Mouse (Mus musculus) CH12.LX (cell line): ENCODE measurements around the gene Zdhhc3. TPM values are rescaled to one million over a fixed set of nuclear protein-coding genes. Genes with fewer than 3 reads are reported as not detected.
A peak's percentile ranks its signal among the peaks of the same experiment; 100 is the strongest.

ENCODE experiments used
- DNase-seq: peaks from one replicate; pipeline ENCODE4 v3.0.0-alpha.2; 2013; ENCODE audit errors: extremely low read depth
- H3K27ac ChIP-seq: 2 replicates; pipeline ENCODE4 v1.5.1; 2012; ENCODE audit warnings: low read depth, mild to moderate bottlenecking, control low read depth, moderate library complexity; ENCODE audit not compliant: insufficient read depth
- H3K27me3 ChIP-seq: replicated peaks from 2 replicates; pipeline ENCODE3; 2012; ENCODE audit warnings: inconsistent platforms
- H3K36me3 ChIP-seq, 2 experiments: replicated peaks in 1 of 2; 2 replicates each; pipeline versions ENCODE3 to v1.6.1; 2012; ENCODE audit warnings: inconsistent platforms in 1 of 2, low read length in 1 of 2, mild to moderate bottlenecking in 1 of 2, mixed read lengths in 1 of 2, moderate library complexity in 1 of 2; ENCODE audit not compliant: control insufficient read depth in 1 of 2, insufficient read depth in 1 of 2
- H3K4me1 ChIP-seq, 2 experiments: 2 replicates each; pipeline ENCODE4 v1.6.1; 2012; ENCODE audit warnings: inconsistent platforms in 1 of 2, moderate library complexity in 1 of 2; ENCODE audit not compliant: insufficient read depth in 2 of 2, control insufficient read depth in 1 of 2
- H3K4me2 ChIP-seq: 2 replicates; pipeline ENCODE4 v1.6.1; 2012; ENCODE audit warnings: low read depth, mild to moderate bottlenecking, control low read depth; ENCODE audit not compliant: poor library complexity, insufficient read depth, severe bottlenecking
- H3K4me3 ChIP-seq, 3 experiments: fragments of 150-350 bp in 1 of 3; sonication (generic) in 1 of 3; replicated peaks in 1 of 3; 2 replicates each; pipeline versions ENCODE3 to v1.5.1; 2011 to 2012; ENCODE audit warnings: low read depth in 2 of 3, low read length in 2 of 3, mild to moderate bottlenecking in 2 of 3, moderate library complexity in 2 of 3, control low read depth in 1 of 3, improper control_type of control experiment in 1 of 3, inconsistent platforms in 1 of 3, mixed read lengths in 1 of 3; ENCODE audit not compliant: poor library complexity in 1 of 3
- H3K79me2 ChIP-seq: replicated peaks from 2 replicates; pipeline ENCODE4 v1.6.1; 2012; ENCODE audit warnings: mild to moderate bottlenecking, moderate library complexity; ENCODE audit not compliant: control insufficient read depth, poor library complexity, insufficient read depth, severe bottlenecking; ENCODE audit errors: extremely low read depth
- H3K9ac ChIP-seq: 2 replicates; pipeline ENCODE4 v1.6.1; 2012; ENCODE audit warnings: low read depth, mild to moderate bottlenecking, control low read depth, moderate library complexity; ENCODE audit not compliant: insufficient read depth
- H3K9me3 ChIP-seq: replicated peaks from 2 replicates; pipeline ENCODE3; 2012; ENCODE audit warnings: low read length, inconsistent platforms, mixed read lengths
- BHLHE40 ChIP-seq: IDR thresholded peaks from 2 replicates; pipeline ENCODE4 v1.6.1; 2011; ENCODE audit warnings: mild to moderate bottlenecking, low read depth, low read length, improper control_type of control experiment
- CHD1 ChIP-seq: IDR thresholded peaks from 2 replicates; pipeline ENCODE4 v1.6.1; 2012; ENCODE audit warnings: low read depth, low read length, improper control_type of control experiment, inconsistent platforms
- CHD2 ChIP-seq: IDR thresholded peaks from 2 replicates; pipeline ENCODE4 v1.6.1; 2011; ENCODE audit warnings: low read length, improper control_type of control experiment
- CTCF ChIP-seq, 2 experiments: IDR thresholded peaks in 1 of 2; conservative IDR thresholded peaks in 1 of 2; 2 replicates each; pipeline ENCODE4 v1.5.1; 2011 to 2012; ENCODE audit warnings: low read depth in 2 of 2, low read length in 2 of 2, improper control_type of control experiment in 1 of 2, inconsistent platforms in 1 of 2, mild to moderate bottlenecking in 1 of 2, moderate library complexity in 1 of 2
- E2F4 ChIP-seq: IDR thresholded peaks from 2 replicates; pipeline ENCODE4 v1.6.1; 2011; ENCODE audit warnings: low read depth, low read length, improper control_type of control experiment; ENCODE audit not compliant: insufficient replicate concordance
- ELF1 ChIP-seq: IDR thresholded peaks from 2 replicates; pipeline ENCODE4 v1.6.1; 2014; ENCODE audit warnings: low read depth, mild to moderate bottlenecking, inconsistent platforms, low read length, improper control_type of control experiment
- EP300 ChIP-seq: IDR thresholded peaks from 2 replicates; pipeline ENCODE4 v1.6.1; 2011; ENCODE audit warnings: low read length, improper control_type of control experiment
- ETS1 ChIP-seq: conservative IDR thresholded peaks from 2 replicates; pipeline ENCODE4 v1.6.1; 2012; ENCODE audit warnings: low read depth, mild to moderate bottlenecking, inconsistent platforms, low read length, improper control_type of control experiment, moderate library complexity
- GABPA ChIP-seq: IDR thresholded peaks from 2 replicates; pipeline ENCODE4 v1.6.1; 2012; ENCODE audit warnings: low read depth, low read length, improper control_type of control experiment, inconsistent platforms; ENCODE audit not compliant: insufficient replicate concordance
- HCFC1 ChIP-seq: IDR thresholded peaks from 2 replicates; pipeline ENCODE4 v1.6.1; 2012; ENCODE audit warnings: low read depth, mild to moderate bottlenecking, inconsistent platforms, low read length, improper control_type of control experiment
- IRF4 ChIP-seq: IDR thresholded peaks from 2 replicates; pipeline ENCODE4 v1.6.1; 2014; ENCODE audit warnings: low read depth, mild to moderate bottlenecking, inconsistent platforms, low read length, improper control_type of control experiment
- JUN ChIP-seq: IDR thresholded peaks from 2 replicates; pipeline ENCODE4 v1.6.1; 2011; ENCODE audit warnings: low read depth, mild to moderate bottlenecking, low read length, improper control_type of control experiment, moderate library complexity; ENCODE audit not compliant: insufficient read depth
- JUND ChIP-seq: conservative IDR thresholded peaks from 2 replicates; pipeline ENCODE4 v1.6.1; 2011; ENCODE audit warnings: low read depth, low read length, improper control_type of control experiment
- KAT2A ChIP-seq: IDR thresholded peaks from 2 replicates; pipeline ENCODE4 v1.6.1; 2012; ENCODE audit warnings: low read length, improper control_type of control experiment, inconsistent platforms; ENCODE audit not compliant: insufficient replicate concordance
- MAFK ChIP-seq: IDR thresholded peaks from 2 replicates; pipeline ENCODE4 v1.6.1; 2011; ENCODE audit warnings: low read length, improper control_type of control experiment; ENCODE audit not compliant: insufficient replicate concordance
- MAX ChIP-seq: IDR thresholded peaks from 2 replicates; pipeline ENCODE4 v1.6.1; 2011; ENCODE audit warnings: low read length, improper control_type of control experiment
- MAZ ChIP-seq: IDR thresholded peaks from 2 replicates; pipeline ENCODE4 v1.6.1; 2012; ENCODE audit warnings: low read depth, mild to moderate bottlenecking, inconsistent platforms, low read length, improper control_type of control experiment, moderate library complexity
- MEF2A ChIP-seq: IDR thresholded peaks from 2 replicates; pipeline ENCODE4 v1.6.1; 2014; ENCODE audit warnings: low read depth, mild to moderate bottlenecking, inconsistent platforms, low read length, improper control_type of control experiment, borderline replicate concordance
- MXI1 ChIP-seq: IDR thresholded peaks from 2 replicates; pipeline ENCODE4 v1.6.1; 2011; ENCODE audit warnings: mild to moderate bottlenecking, low read depth, low read length, improper control_type of control experiment
- MYC ChIP-seq: IDR thresholded peaks from 2 replicates; pipeline ENCODE4 v1.6.1; 2011; ENCODE audit warnings: low read depth, mild to moderate bottlenecking, improper control_type of control experiment, low read length
- NELFE ChIP-seq: IDR thresholded peaks from 2 replicates; pipeline ENCODE4 v1.6.1; 2011; ENCODE audit warnings: low read depth, low read length, improper control_type of control experiment
- NRF1 ChIP-seq: IDR thresholded peaks from 2 replicates; pipeline ENCODE4 v1.6.1; 2014; ENCODE audit warnings: low read depth, mild to moderate bottlenecking, inconsistent platforms, low read length, improper control_type of control experiment, moderate library complexity
- PAX5 ChIP-seq: IDR thresholded peaks from 2 replicates; pipeline ENCODE4 v1.6.1; 2012; ENCODE audit warnings: low read length, inconsistent platforms, mixed read lengths
- POLR2A ChIP-seq: IDR thresholded peaks from 2 replicates; pipeline ENCODE4 v1.6.1; 2011; ENCODE audit warnings: low read depth, mild to moderate bottlenecking, improper control_type of control experiment, low read length
- POLR2AphosphoS2 ChIP-seq: IDR thresholded peaks from 2 replicates; pipeline ENCODE4 v1.6.1; 2011; ENCODE audit warnings: low read depth, low read length, improper control_type of control experiment
- RAD21 ChIP-seq: IDR thresholded peaks from 2 replicates; pipeline ENCODE4 v1.6.1; 2011; ENCODE audit warnings: low read depth, mild to moderate bottlenecking, low read length, improper control_type of control experiment, moderate library complexity
- RCOR1 ChIP-seq: conservative IDR thresholded peaks from 2 replicates; pipeline ENCODE4 v1.6.1; 2012; ENCODE audit warnings: low read depth, mild to moderate bottlenecking, inconsistent platforms, low read length, improper control_type of control experiment
- SIN3A ChIP-seq: IDR thresholded peaks from 2 replicates; pipeline ENCODE4 v1.6.1; 2012; ENCODE audit warnings: low read length, improper control_type of control experiment, inconsistent platforms
- SMC3 ChIP-seq: IDR thresholded peaks from 2 replicates; pipeline ENCODE4 v1.6.1; 2011; ENCODE audit warnings: low read depth, low read length, improper control_type of control experiment
- TBP ChIP-seq: conservative IDR thresholded peaks from 2 replicates; pipeline ENCODE4 v1.6.1; 2011; ENCODE audit warnings: low read depth, low read length, improper control_type of control experiment
- TCF12 ChIP-seq: IDR thresholded peaks from 2 replicates; pipeline ENCODE4 v1.6.1; 2014; ENCODE audit warnings: low read depth, mild to moderate bottlenecking, inconsistent platforms, low read length, improper control_type of control experiment
- UBTF ChIP-seq: IDR thresholded peaks from 2 replicates; pipeline ENCODE4 v1.6.1; 2012; ENCODE audit warnings: low read depth, mild to moderate bottlenecking, inconsistent platforms, low read length, improper control_type of control experiment, moderate library complexity
- USF1 ChIP-seq: IDR thresholded peaks from 2 replicates; pipeline ENCODE4 v1.6.1; 2014; ENCODE audit warnings: low read depth, mild to moderate bottlenecking, inconsistent platforms, low read length, improper control_type of control experiment
- USF2 ChIP-seq: conservative IDR thresholded peaks from 2 replicates; pipeline ENCODE4 v1.6.1; 2011; ENCODE audit warnings: low read depth, low read length, improper control_type of control experiment
- ZC3H11A ChIP-seq: IDR thresholded peaks from 2 replicates; pipeline ENCODE4 v1.6.1; 2012; ENCODE audit warnings: low read depth, mild to moderate bottlenecking, inconsistent platforms, low read length, improper control_type of control experiment
- ZKSCAN1 ChIP-seq: IDR thresholded peaks from 2 replicates; pipeline ENCODE4 v1.6.1; 2012; ENCODE audit warnings: low read depth, inconsistent platforms, low read length, improper control_type of control experiment, borderline replicate concordance
- ZMIZ1 ChIP-seq: IDR thresholded peaks from 2 replicates; pipeline ENCODE4 v1.6.1; 2012; ENCODE audit warnings: low read depth, mild to moderate bottlenecking, inconsistent platforms, low read length, improper control_type of control experiment
- ZNF384 ChIP-seq: IDR thresholded peaks from 2 replicates; pipeline ENCODE4 v1.6.1; 2012; ENCODE audit warnings: low read depth, low read length, improper control_type of control experiment, inconsistent platforms
- dilution Hi-C: fragments of 300-500 bp; cut with MboI; formaldehyde crosslinking; loops from 2 replicates; pipeline ENCODE4 v1.14.3; 2020; ENCODE audit warnings: low sequenced_read_pairs; ENCODE audit not compliant: extremely low pct_unique_long_range_greater_than_20kb, extremely low pct_ligation_motif_present
- in situ Hi-C: fragments of 300-500 bp; cut with MboI; formaldehyde crosslinking; loops from 3 replicates; pipeline ENCODE4 v1.14.3; 2019; ENCODE audit warnings: low sequenced_read_pairs, low pct_ligation_motif_present, low pct_unique_long_range_greater_than_20kb, mixed read lengths
- polyA plus RNA-seq: library from polyadenylated mRNA; unstranded; fragments of >175 nt; gene quantifications from 2 replicates; pipeline ENCODE4 v1.2.1, GENCODE M21; 2012; ENCODE audit warnings: low read depth; ENCODE audit not compliant: insufficient read length
- total RNA-seq, 2 experiments: library from RNA; depleted of rRNA; stranded (reverse); fragments of 300-350 nt in 1 of 2; fragments of >200 nt in 1 of 2; gene quantifications; 2 replicates each; pipeline ENCODE4 v1.2.3; 2012 to 2014

Gene Zdhhc3
- total and polyA plus RNA-seq, 3 experiments, result 37.2 to 74.4 (median 62.6) TPM

DNA sequence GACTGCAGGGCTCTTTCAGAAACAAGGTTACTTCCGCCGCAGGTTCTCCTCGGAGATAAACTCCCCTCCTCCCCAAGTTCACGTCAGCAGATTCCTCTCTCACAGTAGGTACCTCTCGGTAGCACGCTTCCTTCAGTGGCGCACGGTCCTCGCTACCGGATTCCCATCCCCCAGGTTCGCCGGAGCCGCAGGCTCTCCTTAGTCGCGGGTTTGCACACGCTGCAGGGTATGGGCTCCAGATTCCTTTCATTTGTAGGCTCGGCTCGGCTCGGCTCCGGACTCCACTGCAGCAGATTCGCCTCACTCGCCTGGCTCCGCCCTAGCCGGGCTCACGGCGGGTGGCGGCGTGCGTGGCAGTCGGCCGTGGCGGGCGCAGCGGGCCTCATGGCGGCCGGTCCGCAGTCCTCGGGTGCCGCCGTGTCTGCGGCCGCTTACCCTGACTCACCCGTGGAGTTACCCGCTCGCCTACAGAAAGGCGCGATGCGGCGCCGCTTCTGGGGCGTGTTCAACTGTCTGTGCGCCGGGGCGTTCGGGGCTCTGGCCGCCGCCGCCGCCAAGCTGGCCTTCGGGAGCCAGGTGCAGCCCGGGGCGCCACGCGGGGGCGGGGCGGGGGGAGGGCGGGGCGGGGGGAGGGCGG is 91.9 kb downstream of the Zdhhc3 start, which contains the start of gene Tmem42:
Gene Tmem42, plus strand, starts transcription at position 332 of the 637 bp plus-strand sequence.
- dilution Hi-C loops, result no loop called here
- TF ChIP-seq CHD1, result no peak
- TF ChIP-seq POLR2A, result no peak; the same call in none of the 2 replicates
- TF ChIP-seq ZKSCAN1, result peak; percentile 34; the same call in 1 of the 2 replicates
- TF ChIP-seq ELF1, result peak; percentile 60; the same call in 1 of the 2 replicates
- TF ChIP-seq PAX5, result no peak
- TF ChIP-seq UBTF, result peak; percentile 72; the same call in 1 of the 2 replicates
- TF ChIP-seq MAX, result peak; percentile 50; the same call in 1 of the 2 replicates
- no peak for TF ChIP-seq SMC3
- no peak for TF ChIP-seq POLR2AphosphoS2
- no peak for TF ChIP-seq KAT2A
- no peak for TF ChIP-seq CTCF (conservative IDR thresholded peaks at IDR 0.05 in 1 of 2, IDR thresholded peaks at IDR 0.05 in 1 of 2; ENCODE audit: low read depth in 2 of 2, low read length in 2 of 2)
- TF ChIP-seq NRF1, result 0 out of 2 replicates have a peak, but pooled peaks have one; percentile 10
- TF ChIP-seq MAZ, result no peak
- TF ChIP-seq TBP, result no peak
- no peak for TF ChIP-seq EP300
- TF ChIP-seq USF1, result no peak
- no peak for TF ChIP-seq JUN
- TF ChIP-seq MEF2A, result no peak
- TF ChIP-seq ZMIZ1, result peak; percentile 87
- peak; percentile 26; the same call in 1 of the 2 replicates for TF ChIP-seq SIN3A
- TF ChIP-seq BHLHE40, result peak; percentile 78; the same call in 1 of the 2 replicates
- TF ChIP-seq CHD2, result peak; percentile 80
- no peak for TF ChIP-seq GABPA
- TF ChIP-seq ETS1, result no peak
- TF ChIP-seq ZNF384, result no peak
- TF ChIP-seq RAD21, result no peak
- TF ChIP-seq MYC, result peak; percentile 63; the same call in 1 of the 2 replicates
- no peak for TF ChIP-seq USF2
- peak; percentile 91; the same call in 1 of the 2 replicates for TF ChIP-seq MXI1
- peak; percentile 51 for TF ChIP-seq IRF4
- TF ChIP-seq ZC3H11A, result peak; percentile 82
- TF ChIP-seq MAFK, result 0 out of 2 replicates have a peak, but pooled peaks have one; percentile 47
- no peak for TF ChIP-seq E2F4
- no peak for TF ChIP-seq JUND
- TF ChIP-seq HCFC1, result peak; percentile 67
- TF ChIP-seq TCF12, result peak; percentile 57; the same call in 1 of the 2 replicates
- peak; percentile 80; the same call in 1 of the 2 replicates for TF ChIP-seq NELFE
- TF ChIP-seq RCOR1, result no peak

More for the DNA sequence above, 91.9 kb downstream of the Zdhhc3 start, which contains the start of gene Tmem42:
- H3K9ac ChIP-seq, result peak within 1 kb of the TSS; percentile 92
- H3K27ac ChIP-seq, result peak within 1 kb of the TSS; percentile 86
- H3K9me3 ChIP-seq, result no peaks in the 10 kb centered on the region
- no peaks in the 10 kb centered on the region; the same call in 1 of the 2 replicates for H3K79me2 ChIP-seq
- H3K36me3 ChIP-seq, result peaks cover 3 to 35% of the 10 kb centered on the region in 2 experiments
- no peaks in the 10 kb centered on the region for H3K27me3 ChIP-seq
- in situ Hi-C loops, result no loop called here
- H3K4me3 ChIP-seq, result peak within 1 kb of the TSS; percentile 74 to 95 (median 92)
- H3K4me1 ChIP-seq, result peaks cover 2 to 38% of the 10 kb centered on the region in 2 experiments; a peak in 2 of 4 replicates
- peak within 1 kb of the TSS; percentile 96 for H3K4me2 ChIP-seq
- DNase-seq, result peak; percentile 84
